Mouse (Mus musculus) heart, embryonic 13.5 days (tissue): ENCODE measurements around the gene Pglyrp3. TPM values are rescaled to one million over a fixed set of nuclear protein-coding genes. Genes with fewer than 3 reads are reported as not detected.
"Not testable (repeated sequence)": the region's sequence is repeated elsewhere in the genome, so short reads cannot be mapped to it uniquely, and the experiment has no call there.

Experiments
- ATAC-seq: fragments of 200-750 bp; cut with Nextera tagmentation; 2 replicates; pipeline ENCODE4 v1.8.0; 2017; ENCODE audit warnings: moderate TSS enrichment; ENCODE audit not compliant: insufficient number of reproducible peaks, low FRiP score, low TSS enrichment; ENCODE audit errors: extremely low read depth
- H3K27ac ChIP-seq: fragments of 300-500 bp; sonication (generic); replicated peaks from 2 replicates; pipeline ENCODE4 v1.5.1; 2015; ENCODE audit warnings: moderate library complexity, mild to moderate bottlenecking, inconsistent platforms
- H3K27me3 ChIP-seq: fragments of 300-500 bp; sonication (generic); replicated peaks from 2 replicates; pipeline ENCODE4 v1.6.1; 2015; ENCODE audit warnings: mild to moderate bottlenecking, inconsistent platforms
- H3K36me3 ChIP-seq: fragments of 300-500 bp; sonication (generic); 2 replicates; pipeline ENCODE4 v1.6.1; 2015; ENCODE audit warnings: mild to moderate bottlenecking, inconsistent platforms
- H3K4me1 ChIP-seq: fragments of 300-500 bp; sonication (generic); 2 replicates; pipeline ENCODE4 v1.6.1; 2015; ENCODE audit warnings: inconsistent platforms
- H3K4me2 ChIP-seq: fragments of 300-500 bp; sonication (generic); 2 replicates; pipeline ENCODE4 v1.6.1; 2015; ENCODE audit warnings: inconsistent platforms, mild to moderate bottlenecking, moderate library complexity
- H3K4me3 ChIP-seq: fragments of 300-500 bp; sonication (generic); 2 replicates; pipeline ENCODE4 v1.5.1; 2015; ENCODE audit warnings: moderate library complexity, mild to moderate bottlenecking, inconsistent platforms
- H3K9ac ChIP-seq: fragments of 300-500 bp; sonication (generic); 2 replicates; pipeline ENCODE4 v1.6.1; 2015; ENCODE audit warnings: inconsistent platforms, mild to moderate bottlenecking, moderate library complexity
- H3K9me3 ChIP-seq: fragments of 300-500 bp; sonication (generic); 2 replicates; pipeline ENCODE4 v1.6.1; 2016; ENCODE audit warnings: inconsistent platforms
- WGBS: fragments of 180-500 bp; shearing (Covaris S2); methylation state at CpG from one replicate; pipeline ENCODE4 v1.1.7; 2015; ENCODE audit warnings: mixed read lengths; 5-methylcytosine and 5-hydroxymethylcytosine counted together
- microRNA-seq: library from miRNA; unstranded; fragments of <30 nt; microRNA quantifications from one replicate; pipeline ENCODE4, GENCODE M21; 2016
- polyA plus RNA-seq: library from polyadenylated mRNA; unstranded; fragments of >200 nt; fragmentation: Nextera tagmentation; extraction: Ambion mirVana; gene quantifications from 2 replicates; pipeline ENCODE4 v1.2.1, GENCODE M21; 2015

Gene Pglyrp3
- not detected in 2 replicates for polyA plus RNA-seq

DNA sequence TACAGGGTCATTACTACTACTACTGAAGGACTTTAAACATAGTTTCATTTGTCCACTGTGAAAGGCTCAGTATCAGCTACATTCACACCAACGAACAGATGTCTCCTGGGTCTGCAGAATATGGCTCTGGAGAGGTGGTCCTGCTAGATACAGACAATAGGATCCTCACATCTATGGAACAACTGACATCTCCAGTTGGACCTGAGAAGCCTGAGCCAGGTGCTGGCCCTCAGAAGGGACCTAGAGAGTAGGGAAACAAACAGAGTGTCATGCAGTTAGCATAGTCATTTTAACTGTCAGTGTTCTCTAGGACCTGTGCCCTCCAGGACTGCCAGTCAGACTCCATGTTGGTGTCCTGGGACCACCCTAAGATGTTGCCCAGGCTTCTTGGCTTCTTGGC, at the start of gene Pglyrp3:
Gene Pglyrp3, plus strand, starts transcription at position 301 of the 400 bp plus-strand sequence.
- H3K4me1 ChIP-seq = no peaks in the 10 kb centered on the region
- no peak within 1 kb of the TSS for H3K4me3 ChIP-seq
- no peaks in the 10 kb centered on the region for H3K9me3 ChIP-seq
- no peak within 1 kb of the TSS for H3K9ac ChIP-seq
- no peak within 1 kb of the TSS for H3K4me2 ChIP-seq
- no peak within 1 kb of the TSS for H3K27ac ChIP-seq
- H3K36me3 ChIP-seq = no peaks in the 10 kb centered on the region
- no peaks in the 10 kb centered on the region for H3K27me3 ChIP-seq
- no peak for ATAC-seq
- 77% methylated on average over 1 of the region's 1 CpGs for WGBS

DNA sequence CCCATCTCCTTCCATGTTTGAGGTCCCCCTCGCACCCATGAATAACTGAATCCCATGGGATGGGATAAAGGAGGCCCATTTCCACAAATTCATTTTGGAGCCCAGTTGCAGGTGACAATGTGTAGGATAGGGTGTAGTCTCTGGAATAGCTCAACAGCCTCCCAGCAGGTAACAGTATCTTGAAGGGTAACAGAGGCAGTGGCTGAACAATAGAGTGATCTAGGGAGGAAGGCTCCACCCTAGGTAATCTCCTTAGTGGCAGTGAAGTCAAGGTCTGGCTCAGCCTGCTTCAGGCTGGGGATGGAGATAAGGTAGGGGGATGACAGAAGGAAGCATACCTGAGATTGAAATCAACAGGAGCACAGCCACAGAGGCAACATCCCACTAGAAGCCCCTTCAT, 3.4 kb upstream of the Pglyrp3 start:
- Histone ChIP-seq H3K4me1 (no peaks in the 10 kb centered on the region), H3K9ac (no peak overlapping the region), H3K4me2 (no peak overlapping the region), H3K36me3 (no peaks in the 10 kb centered on the region), H3K27me3 (no peaks in the 10 kb centered on the region), H3K27ac (no peak overlapping the region), H3K4me3 (no peak overlapping the region), H3K9me3 (no peaks in the 10 kb centered on the region)
- 74% methylated on average over 1 of the region's 1 CpGs for WGBS
- no peak for ATAC-seq

DNA sequence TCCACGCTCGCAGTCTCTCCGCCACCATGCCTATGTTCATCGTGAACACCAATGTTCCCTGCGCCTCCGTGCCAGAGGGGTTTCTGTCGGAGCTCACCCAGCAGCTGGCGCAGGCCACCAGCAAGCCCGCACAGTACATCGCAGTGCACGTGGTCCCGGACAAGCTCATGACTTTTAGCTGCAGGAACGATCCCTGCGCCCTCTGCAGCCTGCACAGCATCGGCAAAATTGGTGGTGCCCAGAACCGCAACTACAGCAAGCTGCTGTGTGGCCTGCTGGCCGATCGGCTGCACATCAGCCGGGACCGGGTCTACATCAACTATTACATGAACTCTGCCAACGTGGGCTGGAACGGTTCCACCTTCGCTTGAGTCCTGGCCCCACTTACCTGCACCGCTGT, 10.2 kb downstream of the Pglyrp3 start:
- not testable (repeated sequence) for H3K4me1 ChIP-seq, H3K9ac ChIP-seq, ATAC-seq, H3K36me3 ChIP-seq, H3K27me3 ChIP-seq, H3K9me3 ChIP-seq, H3K27ac ChIP-seq
- H3K4me3 ChIP-seq = peak overlapping the region; percentile 21
- peak overlapping the region; percentile 57 for H3K4me2 ChIP-seq
- WGBS = 45% methylated on average over 24 of the region's 24 CpGs

DNA sequence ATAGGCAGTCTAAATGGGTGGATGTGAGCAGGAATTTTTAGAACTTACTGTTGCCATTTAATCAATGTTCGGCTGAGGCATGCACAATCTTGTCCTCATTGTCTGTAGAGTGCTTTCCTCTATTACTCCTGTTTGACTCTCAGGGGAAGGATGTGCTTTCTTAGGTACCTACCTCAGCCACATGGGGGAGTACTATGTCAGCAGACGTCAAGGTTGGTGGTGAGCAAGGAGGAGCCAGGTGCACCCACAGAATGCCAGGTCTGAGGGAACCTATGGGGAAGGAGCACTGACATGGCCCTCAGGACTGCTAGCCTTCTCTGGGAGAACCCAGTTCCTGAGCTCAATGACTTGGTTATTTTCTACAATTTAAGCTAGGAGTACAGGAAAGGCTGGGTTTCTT, 18.8 kb downstream of the Pglyrp3 start:
- Histone ChIP-seq H3K9ac (no peak overlapping the region), H3K4me3 (no peak overlapping the region), H3K27ac (no peak overlapping the region), H3K27me3 (no peaks in the 10 kb centered on the region), H3K9me3 (no peaks in the 10 kb centered on the region), H3K4me1 (no peaks in the 10 kb centered on the region), H3K36me3 (no peaks in the 10 kb centered on the region), H3K4me2 (no peak overlapping the region)
- ATAC-seq = no peak
- 51% methylated on average over 2 of the region's 2 CpGs for WGBS

DNA sequence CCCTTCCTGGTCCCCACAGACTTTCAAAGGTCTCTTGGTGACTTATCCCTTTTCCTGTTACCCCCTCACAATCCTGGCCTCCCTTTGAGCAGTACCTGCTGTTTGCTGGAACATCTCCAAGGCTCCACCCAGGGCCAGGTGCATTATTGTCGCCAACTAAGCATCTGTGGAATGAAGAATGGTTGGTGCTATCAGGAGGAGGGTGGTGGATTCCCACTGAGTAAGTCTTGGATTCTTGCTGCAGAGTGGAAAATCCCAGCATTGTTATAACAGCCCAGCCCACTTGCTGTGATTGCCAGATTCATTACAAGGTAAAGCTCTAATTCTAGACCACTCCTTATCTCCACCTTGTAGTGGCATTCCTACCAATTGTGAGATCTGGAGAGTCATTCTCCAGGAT, 19.5 kb downstream of the Pglyrp3 start:
- WGBS = 33% methylated on average over 1 of the region's 1 CpGs
- Histone ChIP-seq H3K9ac (no peak overlapping the region), H3K4me2 (no peak overlapping the region), H3K36me3 (no peaks in the 10 kb centered on the region), H3K4me1 (no peaks in the 10 kb centered on the region), H3K9me3 (no peaks in the 10 kb centered on the region), H3K27ac (no peak overlapping the region), H3K27me3 (no peaks in the 10 kb centered on the region), H3K4me3 (no peak overlapping the region)
- ATAC-seq = no peak

DNA sequence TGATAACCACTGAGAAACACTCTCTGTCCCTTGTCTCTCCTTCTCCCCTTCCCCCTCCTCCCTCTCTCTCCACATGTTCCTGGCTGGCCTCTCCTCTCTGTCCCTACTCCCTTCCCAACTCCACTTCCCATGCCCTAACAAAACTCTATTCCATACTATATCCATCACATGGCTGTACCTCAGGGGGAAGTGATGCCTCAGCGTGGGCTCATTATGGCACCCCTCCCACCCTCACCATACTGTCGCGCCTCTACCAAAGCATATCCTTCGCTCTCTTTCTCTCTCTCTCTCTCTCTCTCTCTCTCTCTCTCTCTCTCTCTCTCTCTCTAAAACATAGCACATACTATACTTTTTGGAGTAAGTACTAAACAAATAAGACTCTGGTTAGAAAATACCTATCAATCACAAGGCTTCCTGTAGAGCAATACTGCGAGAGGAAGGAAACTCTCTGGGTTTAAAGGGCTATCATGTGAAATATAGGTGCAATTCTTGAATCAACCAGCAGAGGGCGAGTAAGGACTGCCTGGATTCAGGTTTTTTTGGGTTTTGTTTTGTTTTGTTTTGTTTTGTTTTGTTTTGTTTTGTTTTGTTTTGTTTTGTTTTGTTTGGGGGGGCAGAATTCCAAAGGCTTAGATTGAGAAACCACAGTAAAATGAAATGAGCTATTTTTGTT, 36.1 kb downstream of the Pglyrp3 start:
- no peaks in the 10 kb centered on the region for H3K4me1 ChIP-seq

DNA sequence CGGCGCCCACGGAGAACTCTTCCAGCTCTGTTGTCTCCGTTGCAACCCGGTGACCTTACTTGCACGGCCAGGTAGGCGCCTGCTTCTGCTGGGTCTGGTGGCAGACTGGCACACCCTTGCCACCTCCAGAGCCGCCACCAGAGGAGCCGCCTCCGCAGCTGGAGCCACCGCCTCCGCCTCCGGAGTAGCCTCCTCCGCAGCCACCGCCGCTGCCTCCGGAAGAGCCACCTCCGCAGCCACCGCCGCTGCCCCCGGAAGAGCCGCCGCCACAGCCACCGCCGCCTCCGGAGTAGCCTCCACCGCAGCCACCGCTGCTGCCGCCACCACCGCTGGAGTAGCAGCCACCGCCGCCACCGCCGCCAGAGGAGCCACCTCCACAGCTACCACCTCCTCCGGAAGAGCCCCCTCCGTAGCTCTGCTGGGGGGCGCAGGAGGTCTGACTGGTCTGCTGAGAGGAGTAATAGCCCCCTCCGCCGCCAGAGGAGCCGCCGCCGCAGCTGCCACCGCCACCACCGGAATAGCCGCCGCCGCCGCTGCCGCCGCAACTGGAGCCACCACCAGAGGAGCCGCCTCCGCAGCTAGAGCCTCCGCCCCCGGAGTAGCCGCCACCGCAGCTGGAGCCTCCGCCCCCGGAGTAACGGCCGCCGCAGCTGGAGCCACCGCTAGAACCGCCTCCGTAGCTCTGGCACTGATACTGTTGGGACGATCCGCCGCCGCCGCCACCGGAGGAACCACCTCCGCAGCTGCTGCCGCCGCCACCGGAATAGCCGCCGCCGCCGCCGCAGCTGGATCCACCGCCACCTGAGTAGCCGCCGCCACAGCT, 66.3 kb downstream of the Pglyrp3 start:
- Histone ChIP-seq H3K4me2 (peak overlapping the region; percentile 97), H3K9me3 (no peaks in the 10 kb centered on the region), H3K27me3 (peaks cover 52% of the 10 kb centered on the region), H3K27ac (peak overlapping the region; percentile 45), H3K36me3 (no peaks in the 10 kb centered on the region), H3K9ac (peak overlapping the region; percentile 82), H3K4me1 (peaks cover 4% of the 10 kb centered on the region), H3K4me3 (peak overlapping the region; percentile 84)
- under 1% methylated on average over 75 of the region's 82 CpGs for WGBS
- ATAC-seq = peak; percentile 20

More for the DNA sequence above, 36.1 kb downstream of the Pglyrp3 start:
- Histone ChIP-seq H3K4me3 (no peak overlapping the region), H3K27me3 (no peaks in the 10 kb centered on the region), H3K27ac (no peak overlapping the region), H3K9me3 (no peaks in the 10 kb centered on the region), H3K9ac (no peak overlapping the region), H3K36me3 (no peaks in the 10 kb centered on the region), H3K4me2 (no peak overlapping the region)
- no peak for ATAC-seq
- WGBS = 41% methylated on average over 6 of the region's 6 CpGs

Small RNA genes lying within 50 kb of the gene (microRNA-seq; reads per million reads assigned to microRNA genes)
- gene Gm23697 (not detected), gene Gm25145 (not detected)

Other genes with a start within 250 kb of the Pglyrp3 start
- 0.34 and 0.52 TPM in 2 replicates for gene Lor, start 68.6 kb downstream of the Pglyrp3 start, polyA plus RNA-seq
- not detected in 2 replicates for gene Prr9, start 109.4 kb downstream of the Pglyrp3 start, polyA plus RNA-seq
- not detected in 2 replicates for gene Lelp1, start 128.2 kb downstream of the Pglyrp3 start, polyA plus RNA-seq
- not detected in 2 replicates for gene Sprr2a1, start 201.2 kb downstream of the Pglyrp3 start, polyA plus RNA-seq
- gene Sprr2a2, start 201.3 kb downstream of the Pglyrp3 start, polyA plus RNA-seq = 1.6 and 2.0 TPM in 2 replicates